24 mouse cellular contexts compared by ENCODE assay signal in genomic region chr11:31133726-31134125, GRCm38 (mm10). TPM values are rescaled to one million over a fixed set of nuclear protein-coding genes. Genes with fewer than 3 reads are reported as not detected.
DNase-seq lines count a peak whose midpoint lies in the region; TF ChIP-seq lines count a peak whose summit lies in the region.
"Not testable (repeated sequence)": the region's sequence is repeated elsewhere in the genome, so short reads cannot be mapped to it uniquely, and the experiment has no call there.
"Had no signal": no experiment of that assay in that cellular context is flagged by ENCODE, and none has a peak within 500 bp of the region (broad histone marks: within the 10 kb centered on the region; RNA-seq: fewer than 3 reads in every experiment).

No protein-coding gene starts in this region.

- not testable (repeated sequence) for TF ChIP-seq RAD21 in MEL (IDR thresholded peaks at IDR 0.05; ENCODE audit: low read depth, low read length)

- H3K27ac ChIP-seq in ES-Bruce4 (ENCODE audit: insufficient read depth, low read length): peak overlapping the region; percentile 65
- H3K27ac ChIP-seq in ES-E14 (ENCODE audit: insufficient read depth, low read depth, low read length, poor library complexity, severe bottlenecking): 0 out of 2 replicates have a peak overlapping the region, but pooled peaks have one; percentile 31
- not testable (repeated sequence) for H3K27ac ChIP-seq in MEL (ENCODE audit: control insufficient read depth, low read depth, low read length)

- H3K27me3 ChIP-seq in ES-Bruce4 (ENCODE audit: control insufficient read depth, insufficient read depth, low read length, poor library complexity, severe bottlenecking); MEL (ENCODE audit: control insufficient read depth in 1 of 2, insufficient read depth in 2 of 2, low read length in 2 of 2): not testable (repeated sequence)

- peak; percentile 45 for DNase-seq in 3T3-L1 (ENCODE audit: low read depth, low spot score)
- peak; percentile 17 for DNase-seq in 416B (ENCODE audit: low read depth)
- DNase-seq in ES-CJ7 (ENCODE audit: low read depth, low spot score): peak; percentile 78
- not testable (repeated sequence) for DNase-seq in ES-E14 (ENCODE audit: low read depth, low spot score)
- DNase-seq in MEL (ENCODE audit: low read depth, low spot score): peak; percentile 36
- DNase-seq in R1 (ENCODE audit: low read depth, low spot score): peak; percentile 89
- peak; percentile 83 for DNase-seq in ZHBTc4 (ENCODE audit: low read depth, low spot score)

- H3K4me3 ChIP-seq in ES-Bruce4 (ENCODE audit: low read depth, low read length); ES-E14 (ENCODE audit: insufficient read depth in 1 of 2, low read depth in 1 of 2, low read length in 2 of 2, poor library complexity in 1 of 2, severe bottlenecking in 1 of 2); MEL (ENCODE audit: control insufficient read depth in 1 of 2, insufficient read depth in 1 of 2, low read depth in 2 of 2, low read length in 2 of 2): not testable (repeated sequence)

- H3K36me3 ChIP-seq in ES-Bruce4 (ENCODE audit: control insufficient read depth, insufficient read depth, low read length, poor library complexity, severe bottlenecking); ES-E14 (ENCODE audit: control insufficient read depth, insufficient read depth, low read length, poor library complexity, severe bottlenecking); MEL (ENCODE audit: control insufficient read depth in 1 of 2, insufficient read depth in 2 of 2, low read length in 2 of 2): not testable (repeated sequence)

- TF ChIP-seq POLR2A in ES-Bruce4 (IDR thresholded peaks at IDR 0.05; ENCODE audit: insufficient read depth, low read length); MEL (IDR thresholded peaks at IDR 0.05; ENCODE audit: control insufficient read depth in 1 of 2, insufficient read depth in 1 of 2, low read depth in 1 of 2, low read length in 2 of 2, poor library complexity in 1 of 2): not testable (repeated sequence)

- H3K4me1 ChIP-seq in ES-Bruce4 (ENCODE audit: control insufficient read depth, insufficient read depth, low read length); ES-E14 (ENCODE audit: control insufficient read depth in 2 of 2, insufficient read depth in 2 of 2, low read length in 2 of 2, poor library complexity in 1 of 2); MEL (ENCODE audit: control insufficient read depth in 1 of 2, insufficient read depth in 2 of 2, low read length in 2 of 2): not testable (repeated sequence)

- not testable (repeated sequence) for TF ChIP-seq CTCF in ES-Bruce4 (IDR thresholded peaks at IDR 0.05; ENCODE audit: low read depth, low read length); MEL (IDR thresholded peaks at IDR 0.05 in 2 of 3, conservative IDR thresholded peaks at IDR 0.05 in 1 of 3; ENCODE audit: control insufficient read depth in 1 of 3, insufficient read depth in 1 of 3, low read depth in 2 of 3, low read length in 3 of 3, poor library complexity in 1 of 3, severe bottlenecking in 1 of 3)

- not testable (repeated sequence) for H3K79me2 ChIP-seq in MEL (ENCODE audit: control insufficient read depth, insufficient read depth, low read length, poor library complexity)

- TF ChIP-seq EP300 in ES-Bruce4 (IDR thresholded peaks at IDR 0.05; ENCODE audit: insufficient read depth, low read depth, low read length); MEL (IDR thresholded peaks at IDR 0.05; ENCODE audit: low read depth in 1 of 2, low read length in 2 of 2): not testable (repeated sequence)

- in situ Hi-C loops in ES-E14 (cut with MboI; ENCODE audit: low sequenced_read_pairs in 2 of 2, unreplicated experiment in 2 of 2): not testable (repeated sequence)

- H3K9ac ChIP-seq in ES-Bruce4 (ENCODE audit: low read depth, poor library complexity, severe bottlenecking); ES-E14 (ENCODE audit: insufficient read depth, low read depth, low read length, poor library complexity, severe bottlenecking); MEL (ENCODE audit: control insufficient read depth, low read depth, low read length, poor library complexity, severe bottlenecking): not testable (repeated sequence)

- H3K9me3 ChIP-seq in ES-Bruce4 (replicated peaks; ENCODE audit: control insufficient read depth, insufficient read depth, low read length, poor library complexity, severe bottlenecking): peaks cover 15% of the 10 kb centered on the region
- H3K9me3 ChIP-seq in ES-E14 (ENCODE audit: control insufficient read depth, insufficient read depth, low read depth, low read length); MEL (replicated peaks; ENCODE audit: insufficient read depth, low read length): not testable (repeated sequence)

RNA-seq across cellular contexts. Expression of gene Gm17332, which starts 48.5 kb away (rescaled TPM):
- not detected in 2 replicates for polyA plus RNA-seq in ES-Bruce4 (2011; ENCODE audit: insufficient read depth, insufficient read length, low read depth, missing spikeins)
- not detected in 2 replicates for total RNA-seq in ES-E14 (2012; rRNA removed)
- total RNA-seq in MEL (2012; rRNA removed): not detected in 2 replicates
- polyA plus RNA-seq in MEL (2012; ENCODE audit: insufficient read depth in 1 of 2, insufficient read length in 2 of 2, low read depth in 1 of 2, low replicate concordance in 2 of 2, missing spikeins in 1 of 2): not detected
- total RNA-seq: adrenal gland, adult 18-20 months; adrenal gland, adult 2 months; adrenal gland, adult 8-10 months; adrenal gland, postnatal 10 days; adrenal gland, postnatal 14 days; adrenal gland, postnatal 25 days; adrenal gland, postnatal 36 days; adrenal gland, postnatal 4 days; CH12.LX; G1E had no signal
- polyA plus RNA-seq: activated CD4-positive, CD25-positive, alpha-beta regulatory T cell, adult 4 months; adrenal gland, adult 2 months; brain, embryonic 14.5 days; C2C12; CD4-positive, CD25-positive, alpha-beta regulatory T cell, adult 4 months; cerebellum, adult 2 months; G1E; Patski had no signal
